Mouse (Mus musculus): ENCODE measurements around the gene Stk25. TPM values are rescaled to one million over a fixed set of nuclear protein-coding genes. Genes with fewer than 3 reads are reported as not detected.
A peak's percentile ranks its signal among the peaks of the same experiment; 100 is the strongest.
"Not testable (repeated sequence)": the region's sequence is repeated elsewhere in the genome, so short reads cannot be mapped to it uniquely, and the experiment has no call there.

Gene Stk25
- 155 and 157 TPM in 2 replicates for polyA plus RNA-seq (2015; fragmentation: Nextera tagmentation; extraction: Ambion mirVana)

- not testable (repeated sequence) for ATAC-seq (ENCODE audit: insufficient read depth, low FRiP score, low read depth); H3K4me1 ChIP-seq; H3K36me3 ChIP-seq; H3K4me3 ChIP-seq (replicated peaks); H3K9ac ChIP-seq; H3K9me3 ChIP-seq; H3K27ac ChIP-seq; H3K27me3 ChIP-seq (replicated peaks); H3K4me2 ChIP-seq
These were observed at the start of gene Stk25 for GRCm38 (mm10) chr1:93658559-93658958. TSS of gene Stk25 (minus strand) at chr1:93658659.

GRCm38 (mm10) chr1:93705389-93705788 lies 46.9 kb upstream of the Stk25 start:
- 62% methylated on average over 3 of the region's 3 CpGs for WGBS
- Histone ChIP-seq H3K4me1 (no peaks in the 10 kb centered on the region), H3K4me3 (replicated peaks) (no peak overlapping the region), H3K9me3 (no peaks in the 10 kb centered on the region), H3K27ac (no peak overlapping the region; the same call in 1 of the 2 replicates), H3K9ac (no peak overlapping the region), H3K36me3 (peaks cover 9% of the 10 kb centered on the region), H3K27me3 (replicated peaks) (no peaks in the 10 kb centered on the region), H3K4me2 (no peak overlapping the region)
- ATAC-seq (ENCODE audit: insufficient read depth, low FRiP score, low read depth) = peak; percentile 79

- H3K4me3 ChIP-seq (replicated peaks) = no peak overlapping the region
- no peaks in the 10 kb centered on the region for H3K4me1 ChIP-seq
- no peak overlapping the region for H3K4me2 ChIP-seq
- no peaks in the 10 kb centered on the region for H3K27me3 ChIP-seq (replicated peaks)
- 89% methylated on average over 9 of the region's 9 CpGs for WGBS
- H3K27ac ChIP-seq = no peak overlapping the region
- no peak for ATAC-seq (ENCODE audit: insufficient read depth, low FRiP score, low read depth)
- H3K9me3 ChIP-seq = no peaks in the 10 kb centered on the region
- peaks cover 9% of the 10 kb centered on the region for H3K36me3 ChIP-seq
- H3K9ac ChIP-seq = no peak overlapping the region
These were observed 45.9 kb upstream of the Stk25 start for GRCm38 (mm10) chr1:93704341-93704740.

- Histone ChIP-seq H3K9ac (no peak overlapping the region), H3K4me1 (no peaks in the 10 kb centered on the region), H3K4me3 (replicated peaks) (no peak overlapping the region), H3K36me3 (peaks cover 9% of the 10 kb centered on the region), H3K4me2 (no peak overlapping the region), H3K27me3 (replicated peaks) (no peaks in the 10 kb centered on the region), H3K9me3 (no peaks in the 10 kb centered on the region), H3K27ac (peak overlapping the region; percentile 44; the same call in 1 of the 2 replicates)
- 75% methylated on average over 10 of the region's 10 CpGs for WGBS
- peak; percentile 56; the same call in 1 of the 2 replicates for ATAC-seq (ENCODE audit: insufficient read depth, low FRiP score, low read depth)
These were observed 45.1 kb upstream of the Stk25 start for GRCm38 (mm10) chr1:93703472-93704048.

- Histone ChIP-seq H3K27ac (no peak overlapping the region), H3K36me3 (peaks cover 9% of the 10 kb centered on the region), H3K4me3 (replicated peaks) (no peak overlapping the region), H3K4me1 (no peaks in the 10 kb centered on the region), H3K4me2 (no peak overlapping the region), H3K27me3 (replicated peaks) (no peaks in the 10 kb centered on the region), H3K9ac (no peak overlapping the region), H3K9me3 (no peaks in the 10 kb centered on the region)
- no peak for ATAC-seq (ENCODE audit: insufficient read depth, low FRiP score, low read depth)
- WGBS = 69% methylated on average over 1 of the region's 1 CpGs
These were observed 43.6 kb upstream of the Stk25 start for GRCm38 (mm10) chr1:93702106-93702505.

GRCm38 (mm10) chr1:93699159-93699558 lies 40.7 kb upstream of the Stk25 start:
- H3K4me2 ChIP-seq = no peak overlapping the region
- no peak overlapping the region for H3K4me3 ChIP-seq (replicated peaks)
- 77% methylated on average over 4 of the region's 4 CpGs for WGBS
- ATAC-seq (ENCODE audit: insufficient read depth, low FRiP score, low read depth) = no peak
- H3K27ac ChIP-seq = no peak overlapping the region
- no peaks in the 10 kb centered on the region for H3K4me1 ChIP-seq
- H3K36me3 ChIP-seq = peaks cover 6% of the 10 kb centered on the region; the same call in 1 of the 2 replicates
- no peak overlapping the region for H3K9ac ChIP-seq
- H3K9me3 ChIP-seq = no peaks in the 10 kb centered on the region
- H3K27me3 ChIP-seq (replicated peaks) = no peaks in the 10 kb centered on the region

GRCm38 (mm10) chr1:93697317-93697716 lies 38.9 kb upstream of the Stk25 start:
- Histone ChIP-seq H3K27me3 (replicated peaks) (no peaks in the 10 kb centered on the region), H3K4me2 (no peak overlapping the region), H3K4me3 (replicated peaks) (no peak overlapping the region), H3K4me1 (no peaks in the 10 kb centered on the region), H3K36me3 (0 out of 2 replicates have a peak, but pooled peaks cover 4% of the 10 kb centered on the region), H3K9ac (no peak overlapping the region), H3K9me3 (no peaks in the 10 kb centered on the region), H3K27ac (no peak overlapping the region)
- WGBS = 33% methylated on average over 3 of the region's 3 CpGs
- ATAC-seq (ENCODE audit: insufficient read depth, low FRiP score, low read depth) = no peak

GRCm38 (mm10) chr1:93694966-93695365 lies 36.5 kb upstream of the Stk25 start:
- Histone ChIP-seq H3K4me3 (replicated peaks) (no peak overlapping the region), H3K9ac (no peak overlapping the region), H3K36me3 (0 out of 2 replicates have a peak, but pooled peaks cover 4% of the 10 kb centered on the region), H3K27ac (no peak overlapping the region), H3K4me1 (no peaks in the 10 kb centered on the region), H3K4me2 (no peak overlapping the region), H3K27me3 (replicated peaks) (no peaks in the 10 kb centered on the region), H3K9me3 (no peaks in the 10 kb centered on the region)
- WGBS = 67% methylated on average over 6 of the region's 6 CpGs
- no peak for ATAC-seq (ENCODE audit: insufficient read depth, low FRiP score, low read depth)

GRCm38 (mm10) chr1:93693943-93694342 lies 35.5 kb upstream of the Stk25 start:
- 86% methylated on average over 10 of the region's 10 CpGs for WGBS
- H3K4me3 ChIP-seq (replicated peaks) = no peak overlapping the region
- no peak overlapping the region for H3K27ac ChIP-seq
- H3K9ac ChIP-seq = no peak overlapping the region
- no peaks in the 10 kb centered on the region for H3K9me3 ChIP-seq
- H3K27me3 ChIP-seq (replicated peaks) = no peaks in the 10 kb centered on the region
- H3K4me2 ChIP-seq = no peak overlapping the region
- no peaks in the 10 kb centered on the region for H3K4me1 ChIP-seq
- ATAC-seq (ENCODE audit: insufficient read depth, low FRiP score, low read depth) = no peak
- H3K36me3 ChIP-seq = 0 out of 2 replicates have a peak, but pooled peaks cover 4% of the 10 kb centered on the region

GRCm38 (mm10) chr1:93693502-93693901 lies 35.0 kb upstream of the Stk25 start:
- H3K27me3 ChIP-seq (replicated peaks) = no peaks in the 10 kb centered on the region
- H3K36me3 ChIP-seq = 0 out of 2 replicates have a peak, but pooled peaks cover 4% of the 10 kb centered on the region
- no peak overlapping the region for H3K27ac ChIP-seq
- H3K9me3 ChIP-seq = no peaks in the 10 kb centered on the region
- no peak for ATAC-seq (ENCODE audit: insufficient read depth, low FRiP score, low read depth)
- H3K4me1 ChIP-seq = no peaks in the 10 kb centered on the region; the same call in 1 of the 2 replicates
- WGBS = 68% methylated on average over 3 of the region's 3 CpGs
- no peak overlapping the region for H3K9ac ChIP-seq
- no peak overlapping the region for H3K4me3 ChIP-seq (replicated peaks)
- H3K4me2 ChIP-seq = no peak overlapping the region

- WGBS = 75% methylated on average over 9 of the region's 9 CpGs
- no peak overlapping the region for H3K4me3 ChIP-seq (replicated peaks)
- H3K4me1 ChIP-seq = no peaks in the 10 kb centered on the region; the same call in none of the 2 replicates
- H3K4me2 ChIP-seq = no peak overlapping the region
- H3K27me3 ChIP-seq (replicated peaks) = no peaks in the 10 kb centered on the region
- H3K9me3 ChIP-seq = no peaks in the 10 kb centered on the region
- no peak for ATAC-seq (ENCODE audit: insufficient read depth, low FRiP score, low read depth)
- no peak overlapping the region for H3K9ac ChIP-seq
- 0 out of 2 replicates have a peak, but pooled peaks cover 4% of the 10 kb centered on the region for H3K36me3 ChIP-seq
- no peak overlapping the region for H3K27ac ChIP-seq
These were observed 34.3 kb upstream of the Stk25 start for GRCm38 (mm10) chr1:93692773-93693172.

- no peak overlapping the region for H3K27ac ChIP-seq
- no peaks in the 10 kb centered on the region; the same call in none of the 2 replicates for H3K4me1 ChIP-seq
- H3K4me3 ChIP-seq (replicated peaks) = no peak overlapping the region
- H3K9ac ChIP-seq = no peak overlapping the region
- WGBS = 64% methylated on average over 10 of the region's 10 CpGs
- H3K27me3 ChIP-seq (replicated peaks) = no peaks in the 10 kb centered on the region
- no peak for ATAC-seq (ENCODE audit: insufficient read depth, low FRiP score, low read depth)
- no peak overlapping the region for H3K4me2 ChIP-seq
- no peaks in the 10 kb centered on the region for H3K9me3 ChIP-seq
- H3K36me3 ChIP-seq = 0 out of 2 replicates have a peak, but pooled peaks cover 4% of the 10 kb centered on the region
These were observed 33.4 kb upstream of the Stk25 start for GRCm38 (mm10) chr1:93691786-93692357.

Measured in stomach, embryonic 15.5 days (tissue).